Comparison of ENCODE assay signal across 10 mouse cellular contexts in the genomic region with DNA sequence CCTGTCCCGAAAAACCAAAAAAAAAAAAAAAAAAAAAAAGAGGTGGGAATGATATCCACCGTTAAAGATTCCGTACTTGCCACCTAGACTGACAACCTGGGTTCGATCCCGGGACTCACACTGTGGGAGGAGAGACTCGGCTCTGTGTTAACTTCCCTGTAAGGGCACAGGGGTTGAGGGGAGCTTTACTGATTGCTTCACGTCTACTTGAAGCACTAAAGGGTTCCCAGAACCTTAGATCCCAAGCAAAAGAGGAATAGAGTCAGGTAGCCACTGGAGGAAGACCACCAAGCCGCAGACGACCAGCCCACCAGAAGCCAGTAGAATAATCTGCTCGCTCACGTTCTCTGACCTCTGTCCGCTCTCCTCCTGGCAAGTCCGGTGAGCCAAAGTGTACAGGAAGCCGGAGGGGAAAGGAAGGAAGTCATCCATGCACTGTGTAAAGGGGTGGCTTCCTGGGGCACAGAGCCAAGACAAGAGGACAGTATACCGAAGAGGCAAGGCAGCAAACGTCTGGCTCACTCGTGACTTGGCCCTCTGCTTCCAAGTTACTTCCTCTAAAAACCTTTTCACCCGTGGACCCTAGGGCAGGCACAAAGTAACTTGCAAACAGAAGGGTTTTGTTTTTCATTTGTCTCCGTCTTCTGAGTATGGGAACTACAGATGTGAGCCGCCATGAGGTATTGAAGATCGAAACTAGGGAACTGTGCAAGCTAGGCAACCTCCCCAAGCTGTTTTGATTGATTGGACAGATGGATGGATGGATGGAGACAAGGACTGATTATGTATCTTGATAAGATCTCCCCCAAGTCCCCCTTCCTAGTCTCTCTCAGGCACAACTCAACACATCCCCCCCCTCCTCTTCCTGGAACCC. TPM values are rescaled to one million over a fixed set of nuclear protein-coding genes. Genes with fewer than 3 reads are reported as not detected.
A peak's percentile ranks its signal among the peaks of the same experiment; 100 is the strongest.
DNase-seq lines count a peak whose midpoint lies in the region; ATAC-seq and TF ChIP-seq lines count a peak whose summit lies in the region.
"Had no signal": no experiment of that assay in that cellular context is flagged by ENCODE, and none has a peak within 500 bp of the region (broad histone marks: within the 10 kb centered on the region; RNA-seq: fewer than 3 reads in every experiment).

No protein-coding gene starts in this region.

- no peaks in the 10 kb centered on the region for H3K36me3 ChIP-seq in heart, postnatal 0 days (replicated peaks; ENCODE audit: control insufficient read depth, insufficient read depth, low read length)
- H3K36me3 ChIP-seq in liver, embryonic 13.5 days = no peaks in the 10 kb centered on the region
- no peaks in the 10 kb centered on the region for H3K36me3 ChIP-seq in splenic B cell, adult 2 months (ENCODE audit: control insufficient read depth, insufficient read depth, low read length, poor library complexity, severe bottlenecking)
- H3K36me3 ChIP-seq in hindbrain, embryonic 13.5 days = no peaks in the 10 kb centered on the region
- no peaks in the 10 kb centered on the region for H3K36me3 ChIP-seq in midbrain, embryonic 14.5 days (ENCODE audit: control insufficient read depth, insufficient read depth, low read length)
- H3K36me3 ChIP-seq: limb, embryonic 12.5 days had no signal

- H3K27me3 ChIP-seq in heart, postnatal 0 days (ENCODE audit: control insufficient read depth, insufficient read depth, low read length) = no peaks in the 10 kb centered on the region
- H3K27me3 ChIP-seq in liver, embryonic 13.5 days = no peaks in the 10 kb centered on the region
- no peaks in the 10 kb centered on the region for H3K27me3 ChIP-seq in splenic B cell, adult 2 months (ENCODE audit: control insufficient read depth, insufficient read depth, low read length, poor library complexity, severe bottlenecking)
- no peaks in the 10 kb centered on the region for H3K27me3 ChIP-seq in hindbrain, embryonic 13.5 days
- H3K27me3 ChIP-seq in midbrain, embryonic 14.5 days (ENCODE audit: control insufficient read depth, insufficient read depth, low read length) = no peaks in the 10 kb centered on the region
- H3K27me3 ChIP-seq: CH12.LX; limb, embryonic 12.5 days had no signal

- ATAC-seq in heart, postnatal 0 days (ENCODE audit: insufficient read depth, low read depth) = peak; percentile 75
- ATAC-seq in liver, embryonic 13.5 days (ENCODE audit: low read depth) = peak; percentile 47; the same call in 1 of the 2 replicates
- ATAC-seq in hindbrain, embryonic 13.5 days (ENCODE audit: low FRiP score) = no peak
- no peak for ATAC-seq in midbrain, embryonic 14.5 days (ENCODE audit: low FRiP score, low TSS enrichment)

- DNase-seq in left cerebral cortex, postnatal 4 days = peak; percentile 2
- no peak for DNase-seq in left cerebral cortex, postnatal 36 days (ENCODE audit: low spot score in 2 of 2)
- DNase-seq in heart, postnatal 0 days (ENCODE audit: low spot score) = peak; percentile 65
- DNase-seq in liver, embryonic 13.5 days = no peak
- DNase-seq in splenic B cell, adult 2 months (ENCODE audit: low read depth, low spot score) = peak; percentile 32
- DNase-seq in ovary, adult 18-20 months (ENCODE audit: low spot score) = no peak
- DNase-seq in midbrain, embryonic 14.5 days = no peak

- peaks cover 7% of the 10 kb centered on the region for H3K4me1 ChIP-seq in heart, postnatal 0 days (ENCODE audit: control insufficient read depth, insufficient read depth)
- 0 out of 2 replicates have a peak, but pooled peaks cover 3% of the 10 kb centered on the region for H3K4me1 ChIP-seq in liver, embryonic 13.5 days (replicated peaks)
- H3K4me1 ChIP-seq in hindbrain, embryonic 13.5 days (replicated peaks) = no peaks in the 10 kb centered on the region
- no peaks in the 10 kb centered on the region for H3K4me1 ChIP-seq in midbrain, embryonic 14.5 days (ENCODE audit: control insufficient read depth, insufficient read depth, low read length)
- H3K4me1 ChIP-seq: limb, embryonic 12.5 days had no signal

- intact Hi-C loops in left cerebral cortex, postnatal 4 days (cut with DNase I) = no loop called here
- intact Hi-C loops in left cerebral cortex, postnatal 36 days (cut with DNase I) = no loop called here

- 60% methylated on average over 19 of the region's 21 CpGs for WGBS in heart, postnatal 0 days
- WGBS in liver, embryonic 13.5 days (ENCODE audit: insufficient replicate concordance) = 30% methylated on average over 21 of the region's 21 CpGs
- WGBS in hindbrain, embryonic 13.5 days = 84% methylated on average over 21 of the region's 21 CpGs
- WGBS in midbrain, embryonic 14.5 days = 91% methylated on average over 21 of the region's 21 CpGs

- no peak overlapping the region for H3K9ac ChIP-seq in heart, postnatal 0 days (replicated peaks; ENCODE audit: low read depth, low read length)
- H3K9ac ChIP-seq in liver, embryonic 13.5 days = no peak overlapping the region
- no peak overlapping the region for H3K9ac ChIP-seq in hindbrain, embryonic 13.5 days
- H3K9ac ChIP-seq in midbrain, embryonic 14.5 days (replicated peaks; ENCODE audit: low read length) = no peak overlapping the region
- H3K9ac ChIP-seq: limb, embryonic 12.5 days had no signal

- H3K9me3 ChIP-seq in heart, postnatal 0 days (replicated peaks; ENCODE audit: control insufficient read depth, low read length) = no peaks in the 10 kb centered on the region
- no peaks in the 10 kb centered on the region for H3K9me3 ChIP-seq in liver, embryonic 13.5 days (replicated peaks)
- H3K9me3 ChIP-seq in hindbrain, embryonic 13.5 days = no peaks in the 10 kb centered on the region
- H3K9me3 ChIP-seq in midbrain, embryonic 14.5 days (ENCODE audit: control insufficient read depth, low read length) = no peaks in the 10 kb centered on the region
- H3K9me3 ChIP-seq: limb, embryonic 12.5 days had no signal

- 0 out of 2 replicates have a peak overlapping the region, but pooled peaks have one; percentile 10 for H3K4me3 ChIP-seq in heart, postnatal 0 days (ENCODE audit: low read depth, low read length)
- no peak overlapping the region for H3K4me3 ChIP-seq in liver, embryonic 13.5 days (replicated peaks)
- H3K4me3 ChIP-seq in hindbrain, embryonic 13.5 days = no peak overlapping the region
- H3K4me3 ChIP-seq in midbrain, embryonic 14.5 days (replicated peaks; ENCODE audit: low read depth, low read length) = no peak overlapping the region
- H3K4me3 ChIP-seq: limb, embryonic 12.5 days had no signal

- H3K27ac ChIP-seq in heart, postnatal 0 days (ENCODE audit: low read depth) = no peak overlapping the region
- H3K27ac ChIP-seq in liver, embryonic 13.5 days = no peak overlapping the region
- no peak overlapping the region for H3K27ac ChIP-seq in hindbrain, embryonic 13.5 days
- no peak overlapping the region for H3K27ac ChIP-seq in midbrain, embryonic 14.5 days (replicated peaks; ENCODE audit: low read depth, low read length)
- H3K27ac ChIP-seq: limb, embryonic 12.5 days had no signal

- H3K4me2 ChIP-seq in heart, postnatal 0 days (ENCODE audit: low read depth, low read length) = peak overlapping the region; percentile 28; the same call in 1 of the 2 replicates
- H3K4me2 ChIP-seq in liver, embryonic 13.5 days = peak overlapping the region; percentile 19; the same call in 1 of the 2 replicates
- H3K4me2 ChIP-seq in hindbrain, embryonic 13.5 days = no peak overlapping the region
- H3K4me2 ChIP-seq in midbrain, embryonic 14.5 days (ENCODE audit: low read length) = no peak overlapping the region
- H3K4me2 ChIP-seq: limb, embryonic 12.5 days had no signal

- TF ChIP-seq EP300 in heart, postnatal 0 days (IDR thresholded peaks at IDR 0.05; ENCODE audit: low read depth) = 0 out of 2 replicates have a peak, but pooled peaks have one; percentile 37

- no peak for TF ChIP-seq CTCF in heart, postnatal 0 days (IDR thresholded peaks at IDR 0.05; ENCODE audit: low read depth)

RNA-seq across cellular contexts. Expression of a gene that starts 28.0 kb away (rescaled TPM):
- total RNA-seq in left cerebral cortex, postnatal 4 days (2021) = 10 to 100 TPM; 50.1 to 51.5 TPM
- 10 to 100 TPM; 40.6 to 45.0 TPM for total RNA-seq in left cerebral cortex, postnatal 36 days (2021)
- 26.6 and 27.1 TPM in 2 replicates for total RNA-seq in heart, postnatal 0 days (2014; rRNA removed; ENCODE audit: low replicate concordance)
- 15.8 and 15.9 TPM in 2 replicates for polyA plus RNA-seq in heart, postnatal 0 days (2015; fragmentation: Nextera tagmentation; extraction: Ambion mirVana)
- 6.8 and 8.7 TPM in 2 replicates for polyA plus RNA-seq in liver, embryonic 13.5 days (2015; fragmentation: Nextera tagmentation; extraction: Ambion mirVana)
- 20.6 and 22.3 TPM in 2 replicates for polyA plus RNA-seq in hindbrain, embryonic 13.5 days (2015; fragmentation: Nextera tagmentation; extraction: Ambion mirVana)
- 23.0 and 26.8 TPM in 2 replicates for polyA plus RNA-seq in midbrain, embryonic 14.5 days (2014; fragmentation: Nextera tagmentation; extraction: Ambion mirVana)

RNA-seq across cellular contexts. Expression of a gene that starts 37.5 kb away (rescaled TPM):
- total RNA-seq in left cerebral cortex, postnatal 4 days (2021) = 1 to 10 TPM; 1.7 to 2.0 TPM
- 10 to 100 TPM in 1 of 2 experiments, 1 to 10 TPM in 1; 9.9 to 14.0 TPM for total RNA-seq in left cerebral cortex, postnatal 36 days (2021)
- 8.8 and 17.0 TPM in 2 replicates for total RNA-seq in heart, postnatal 0 days (2014; rRNA removed; ENCODE audit: low replicate concordance)
- polyA plus RNA-seq in heart, postnatal 0 days (2015; fragmentation: Nextera tagmentation; extraction: Ambion mirVana) = 7.3 and 7.4 TPM in 2 replicates
- polyA plus RNA-seq in liver, embryonic 13.5 days (2015; fragmentation: Nextera tagmentation; extraction: Ambion mirVana) = 0.54 and 0.64 TPM in 2 replicates
- 0.95 and 1.4 TPM in 2 replicates for polyA plus RNA-seq in hindbrain, embryonic 13.5 days (2015; fragmentation: Nextera tagmentation; extraction: Ambion mirVana)
- 0.91 and 1.0 TPM in 2 replicates for polyA plus RNA-seq in midbrain, embryonic 14.5 days (2014; fragmentation: Nextera tagmentation; extraction: Ambion mirVana)
- total RNA-seq: CH12.LX had no signal

RNA-seq across cellular contexts. Expression of a gene that starts 44.5 kb away (rescaled TPM):
- total RNA-seq in left cerebral cortex, postnatal 4 days (2021) = 10 to 100 TPM; 19.0 to 21.3 TPM
- total RNA-seq in left cerebral cortex, postnatal 36 days (2021) = 10 to 100 TPM; 33.4 to 42.4 TPM
- total RNA-seq in heart, postnatal 0 days (2014; rRNA removed; ENCODE audit: low replicate concordance) = 22.6 and 27.9 TPM in 2 replicates
- polyA plus RNA-seq in heart, postnatal 0 days (2015; fragmentation: Nextera tagmentation; extraction: Ambion mirVana) = 18.6 and 19.2 TPM in 2 replicates
- 11.3 and 11.9 TPM in 2 replicates for polyA plus RNA-seq in liver, embryonic 13.5 days (2015; fragmentation: Nextera tagmentation; extraction: Ambion mirVana)
- polyA plus RNA-seq in hindbrain, embryonic 13.5 days (2015; fragmentation: Nextera tagmentation; extraction: Ambion mirVana) = 48.2 and 48.7 TPM in 2 replicates
- 51.3 and 57.5 TPM in 2 replicates for polyA plus RNA-seq in midbrain, embryonic 14.5 days (2014; fragmentation: Nextera tagmentation; extraction: Ambion mirVana)

Comparison
In these comparisons a context has a peak if more than half of its experiments do, and no peak if none do; other contexts are left out.
1. DNase-seq: peak in left cerebral cortex, postnatal 4 days (single experiment), heart, postnatal 0 days (single experiment) and splenic B cell, adult 2 months (single experiment); none in left cerebral cortex, postnatal 36 days (0 of 2), liver, embryonic 13.5 days (single experiment), ovary, adult 18-20 months (single experiment) and midbrain, embryonic 14.5 days (single experiment).
2. ATAC-seq: peak in heart, postnatal 0 days (single experiment) and liver, embryonic 13.5 days (single experiment); none in hindbrain, embryonic 13.5 days (single experiment) and midbrain, embryonic 14.5 days (single experiment).
3. H3K4me2 ChIP-seq: peak in heart, postnatal 0 days (single experiment) and liver, embryonic 13.5 days (single experiment); none in hindbrain, embryonic 13.5 days (single experiment) and midbrain, embryonic 14.5 days (single experiment).